Mouse (Mus musculus): ENCODE measurements around the gene Ddx27. TPM values are rescaled to one million over a fixed set of nuclear protein-coding genes. Genes with fewer than 3 reads are reported as not detected.
A peak's percentile ranks its signal among the peaks of the same experiment; 100 is the strongest.

Ddx27 gene
- polyA plus RNA-seq, 1 experiment from 2014 or later, result 37.9 TPM

GRCm38 (mm10) chr2:167062965-167063880 lies 48.2 kb downstream of the Ddx27 start, which contains the start of gene Znfx1:
Gene Znfx1 (minus strand): TSS chr2:167063015.
- under 1% methylated on average over 57 of the region's 57 CpGs for WGBS
- H3K27me3 ChIP-seq (ENCODE audit: control insufficient read depth, insufficient read depth, low read length), result no peaks in the 10 kb centered on the region
- H3K36me3 ChIP-seq (ENCODE audit: control insufficient read depth, insufficient read depth, low read length), result peaks cover 15% of the 10 kb centered on the region
- H3K4me3 ChIP-seq (ENCODE audit: low read depth, low read length), result peak within 1 kb of the TSS; percentile 88
- peak; percentile 97 for DNase-seq (ENCODE audit: low spot score)
- no peaks in the 10 kb centered on the region for H3K9me3 ChIP-seq (ENCODE audit: control insufficient read depth, low read length)
- H3K4me1 ChIP-seq (replicated peaks; ENCODE audit: control insufficient read depth, insufficient read depth, low read length), result peaks cover 13% of the 10 kb centered on the region
- peak; percentile 95 for ATAC-seq (ENCODE audit: low FRiP score)
- peak within 1 kb of the TSS; percentile 98 for H3K9ac ChIP-seq (ENCODE audit: low read depth, low read length)
- peak within 1 kb of the TSS; percentile 74 for H3K4me2 ChIP-seq (replicated peaks; ENCODE audit: low read depth, low read length)
- H3K27ac ChIP-seq (ENCODE audit: low read depth, low read length), result peak within 1 kb of the TSS; percentile 92

- Histone ChIP-seq H3K27me3 (ENCODE audit: control insufficient read depth, insufficient read depth, low read length) (no peaks in the 10 kb centered on the region), H3K4me3 (ENCODE audit: low read depth, low read length) (peak overlapping the region; percentile 88), H3K36me3 (ENCODE audit: control insufficient read depth, insufficient read depth, low read length) (peaks cover 15% of the 10 kb centered on the region), H3K9ac (ENCODE audit: low read depth, low read length) (peak overlapping the region; percentile 98), H3K4me1 (replicated peaks; ENCODE audit: control insufficient read depth, insufficient read depth, low read length) (peaks cover 13% of the 10 kb centered on the region), H3K27ac (ENCODE audit: low read depth, low read length) (peak overlapping the region; percentile 92), H3K9me3 (ENCODE audit: control insufficient read depth, low read length) (no peaks in the 10 kb centered on the region), H3K4me2 (replicated peaks; ENCODE audit: low read depth, low read length) (peak overlapping the region; percentile 67)
- WGBS, result under 1% methylated on average over 7 of the region's 7 CpGs
- no peak for ATAC-seq (ENCODE audit: low FRiP score)
- DNase-seq (ENCODE audit: low spot score), result peak; percentile 51
These were observed 49.0 kb downstream of the Ddx27 start for GRCm38 (mm10) chr2:167063906-167064496.

GRCm38 (mm10) chr2:167064601-167065295 lies 49.8 kb downstream of the Ddx27 start:
- ATAC-seq (ENCODE audit: low FRiP score) (no peak), DNase-seq (ENCODE audit: low spot score) (no peak)
- 31% methylated on average over 9 of the region's 9 CpGs for WGBS
- H3K27me3 ChIP-seq (ENCODE audit: control insufficient read depth, insufficient read depth, low read length), result no peaks in the 10 kb centered on the region
- peak overlapping the region; percentile 51; the same call in 1 of the 2 replicates for H3K27ac ChIP-seq (ENCODE audit: low read depth, low read length)
- H3K9me3 ChIP-seq (ENCODE audit: control insufficient read depth, low read length), result no peaks in the 10 kb centered on the region
- peaks cover 13% of the 10 kb centered on the region for H3K4me1 ChIP-seq (replicated peaks; ENCODE audit: control insufficient read depth, insufficient read depth, low read length)
- peak overlapping the region; percentile 88 for H3K4me3 ChIP-seq (ENCODE audit: low read depth, low read length)
- H3K9ac ChIP-seq (ENCODE audit: low read depth, low read length), result peak overlapping the region; percentile 98
- H3K4me2 ChIP-seq (replicated peaks; ENCODE audit: low read depth, low read length), result peak overlapping the region; percentile 67
- peaks cover 15% of the 10 kb centered on the region for H3K36me3 ChIP-seq (ENCODE audit: control insufficient read depth, insufficient read depth, low read length)

GRCm38 (mm10) chr2:167066031-167066430 lies 51.0 kb downstream of the Ddx27 start:
- no peaks in the 10 kb centered on the region for H3K9me3 ChIP-seq (ENCODE audit: control insufficient read depth, low read length)
- no peak overlapping the region for H3K4me3 ChIP-seq (ENCODE audit: low read depth, low read length)
- ATAC-seq (ENCODE audit: low FRiP score) (no peak), DNase-seq (ENCODE audit: low spot score) (no peak)
- 58% methylated on average over 1 of the region's 1 CpGs for WGBS
- H3K4me2 ChIP-seq (replicated peaks; ENCODE audit: low read depth, low read length), result no peak overlapping the region
- H3K36me3 ChIP-seq (ENCODE audit: control insufficient read depth, insufficient read depth, low read length), result peaks cover 15% of the 10 kb centered on the region
- no peaks in the 10 kb centered on the region for H3K27me3 ChIP-seq (ENCODE audit: control insufficient read depth, insufficient read depth, low read length)
- peaks cover 13% of the 10 kb centered on the region for H3K4me1 ChIP-seq (replicated peaks; ENCODE audit: control insufficient read depth, insufficient read depth, low read length)
- H3K9ac ChIP-seq (ENCODE audit: low read depth, low read length), result no peak overlapping the region
- H3K27ac ChIP-seq (ENCODE audit: low read depth, low read length), result 0 out of 2 replicates have a peak overlapping the region, but pooled peaks have one; percentile 17

GRCm38 (mm10) chr2:167066528-167067516 lies 51.8 kb downstream of the Ddx27 start:
- no peak overlapping the region for H3K27ac ChIP-seq (ENCODE audit: low read depth, low read length)
- H3K4me2 ChIP-seq (replicated peaks; ENCODE audit: low read depth, low read length), result no peak overlapping the region
- H3K4me1 ChIP-seq (replicated peaks; ENCODE audit: control insufficient read depth, insufficient read depth, low read length), result peaks cover 8% of the 10 kb centered on the region
- no peak overlapping the region for H3K9ac ChIP-seq (ENCODE audit: low read depth, low read length)
- ATAC-seq (ENCODE audit: low FRiP score), result no peak
- DNase-seq (ENCODE audit: low spot score), result no peak
- no peaks in the 10 kb centered on the region for H3K9me3 ChIP-seq (ENCODE audit: control insufficient read depth, low read length)
- no peak overlapping the region for H3K4me3 ChIP-seq (ENCODE audit: low read depth, low read length)
- H3K36me3 ChIP-seq (ENCODE audit: control insufficient read depth, insufficient read depth, low read length), result peaks cover 15% of the 10 kb centered on the region
- WGBS, result 39% methylated on average over 6 of the region's 6 CpGs
- H3K27me3 ChIP-seq (ENCODE audit: control insufficient read depth, insufficient read depth, low read length), result no peaks in the 10 kb centered on the region

- H3K36me3 ChIP-seq (ENCODE audit: control insufficient read depth, insufficient read depth, low read length), result peaks cover 15% of the 10 kb centered on the region
- H3K4me3 ChIP-seq (ENCODE audit: low read depth, low read length), result no peak overlapping the region
- H3K4me1 ChIP-seq (replicated peaks; ENCODE audit: control insufficient read depth, insufficient read depth, low read length), result peaks cover 7% of the 10 kb centered on the region
- no peaks in the 10 kb centered on the region for H3K9me3 ChIP-seq (ENCODE audit: control insufficient read depth, low read length)
- no peak overlapping the region for H3K9ac ChIP-seq (ENCODE audit: low read depth, low read length)
- H3K27ac ChIP-seq (ENCODE audit: low read depth, low read length), result no peak overlapping the region
- H3K4me2 ChIP-seq (replicated peaks; ENCODE audit: low read depth, low read length), result no peak overlapping the region
- 51% methylated on average over 6 of the region's 6 CpGs for WGBS
- DNase-seq (ENCODE audit: low spot score) (no peak), ATAC-seq (ENCODE audit: low FRiP score) (no peak)
- no peaks in the 10 kb centered on the region for H3K27me3 ChIP-seq (ENCODE audit: control insufficient read depth, insufficient read depth, low read length)
These were observed 52.6 kb downstream of the Ddx27 start for GRCm38 (mm10) chr2:167067575-167067974.

GRCm38 (mm10) chr2:167070341-167070740 lies 55.3 kb downstream of the Ddx27 start:
- no peak for DNase-seq (ENCODE audit: low spot score)

More at GRCm38 (mm10) chr2:167070341-167070740, 55.3 kb downstream of the Ddx27 start:
- Histone ChIP-seq H3K4me3 (ENCODE audit: low read depth, low read length) (no peak overlapping the region), H3K9ac (ENCODE audit: low read depth, low read length) (no peak overlapping the region), H3K36me3 (ENCODE audit: control insufficient read depth, insufficient read depth, low read length) (peaks cover 8% of the 10 kb centered on the region), H3K27ac (ENCODE audit: low read depth, low read length) (no peak overlapping the region), H3K27me3 (ENCODE audit: control insufficient read depth, insufficient read depth, low read length) (no peaks in the 10 kb centered on the region), H3K9me3 (ENCODE audit: control insufficient read depth, low read length) (no peaks in the 10 kb centered on the region), H3K4me1 (replicated peaks; ENCODE audit: control insufficient read depth, insufficient read depth, low read length) (peaks cover 3% of the 10 kb centered on the region; the same call in 1 of the 2 replicates), H3K4me2 (replicated peaks; ENCODE audit: low read depth, low read length) (no peak overlapping the region)
- ATAC-seq (ENCODE audit: low FRiP score), result no peak
- WGBS, result 89% methylated on average over 6 of the region's 6 CpGs

Data from hindbrain, embryonic 11.5 days (tissue).